Mouse (Mus musculus) brain, embryonic 14.5 days (tissue): ENCODE data around the gene Snrpd3.
"Not testable (repeated sequence)": the region's sequence is repeated elsewhere in the genome, so short reads cannot be mapped to it uniquely, and the experiment has no call there.

Experiments used
- CTCF ChIP-seq: fragments of 200-500 bp; IDR thresholded peaks from 2 replicates; pipeline ENCODE4 v1.5.1; 2012; ENCODE audit warnings: inconsistent platforms, mild to moderate bottlenecking, moderate library complexity, borderline replicate concordance; ENCODE audit not compliant: insufficient read depth, insufficient read length; ENCODE audit errors: extremely low read depth
- POLR2A ChIP-seq: fragments of 200-500 bp; IDR thresholded peaks from 2 replicates; pipeline ENCODE4 v1.6.1; 2012; ENCODE audit warnings: mild to moderate bottlenecking, inconsistent platforms, borderline replicate concordance; ENCODE audit not compliant: poor library complexity, insufficient read depth, insufficient read length, severe bottlenecking; ENCODE audit errors: extremely low read depth

- TF ChIP-seq POLR2A, CTCF: not testable (repeated sequence)
Observed at GRCm38 (mm10) chr10:75505928-75506327, 11.4 kb upstream of the Snrpd3 start.
